Mouse (Mus musculus) liver, embryonic 15.5 days (tissue): ENCODE measurements around the gene Pacsin1. TPM values are rescaled to one million over a fixed set of nuclear protein-coding genes. Genes with fewer than 3 reads are reported as not detected.
"Not testable (repeated sequence)": the region's sequence is repeated elsewhere in the genome, so short reads cannot be mapped to it uniquely, and the experiment has no call there.

Source experiments
- ATAC-seq: fragments of 200-750 bp; cut with Nextera tagmentation; 2 replicates; pipeline ENCODE4 v1.8.0; 2017; ENCODE audit warnings: moderate number of reproducible peaks, mild to moderate bottlenecking, moderate library complexity; ENCODE audit not compliant: insufficient read depth
- H3K27ac ChIP-seq: fragments of 300-500 bp; sonication (generic); replicated peaks from 2 replicates; pipeline ENCODE4 v1.5.1; 2015; ENCODE audit warnings: mild to moderate bottlenecking, inconsistent platforms
- H3K27me3 ChIP-seq: fragments of 300-500 bp; sonication (generic); 2 replicates; pipeline ENCODE4 v1.6.1; 2015; ENCODE audit warnings: mild to moderate bottlenecking, inconsistent platforms
- H3K36me3 ChIP-seq: fragments of 300-500 bp; sonication (generic); replicated peaks from 2 replicates; pipeline ENCODE4 v1.6.1; 2015; ENCODE audit warnings: moderate library complexity, mild to moderate bottlenecking, inconsistent platforms
- H3K4me1 ChIP-seq: fragments of 300-500 bp; sonication (generic); replicated peaks from 2 replicates; pipeline ENCODE4 v1.6.1; 2015; ENCODE audit warnings: inconsistent platforms
- H3K4me2 ChIP-seq: fragments of 300-500 bp; sonication (generic); 2 replicates; pipeline ENCODE4 v1.6.1; 2015; ENCODE audit warnings: moderate library complexity, mild to moderate bottlenecking, inconsistent platforms
- H3K4me3 ChIP-seq: fragments of 300-500 bp; sonication (generic); replicated peaks from 2 replicates; pipeline ENCODE4 v1.5.1; 2015; ENCODE audit warnings: mild to moderate bottlenecking, inconsistent platforms
- H3K9ac ChIP-seq: fragments of 300-500 bp; sonication (generic); 2 replicates; pipeline ENCODE4 v1.6.1; 2015; ENCODE audit warnings: moderate library complexity, mild to moderate bottlenecking, inconsistent platforms
- H3K9me3 ChIP-seq: fragments of 300-500 bp; sonication (generic); replicated peaks from 2 replicates; pipeline ENCODE4 v1.6.1; 2016; ENCODE audit warnings: inconsistent platforms
- WGBS: fragments of 180-500 bp; shearing (Covaris S2); methylation state at CpG from one replicate; pipeline ENCODE4 v1.1.7; 2015; ENCODE audit warnings: mixed read lengths; ENCODE audit not compliant: insufficient replicate concordance; 5-methylcytosine and 5-hydroxymethylcytosine counted together
- polyA plus RNA-seq: library from polyadenylated mRNA; unstranded; fragments of >200 nt; fragmentation: Nextera tagmentation; extraction: Ambion mirVana; gene quantifications from 2 replicates; pipeline ENCODE4 v1.2.1, GENCODE M21; 2015

Pacsin1 gene
- polyA plus RNA-seq, 1 experiment from 2014 or later, result 0.13 TPM

GRCm38 (mm10) chr17:27623360-27624326, 31.7 kb upstream of the Pacsin1 start, which contains the start of gene Nudt3:
Gene Nudt3, minus strand, starts transcription at chr17:27623495.
- Histone ChIP-seq H3K27me3 (no peaks in the 10 kb centered on the region), H3K4me3 (peak within 1 kb of the TSS; percentile 93), H3K27ac (peak within 1 kb of the TSS; percentile 89), H3K4me1 (peaks cover 54% of the 10 kb centered on the region), H3K4me2 (peak within 1 kb of the TSS; percentile 97), H3K9ac (peak within 1 kb of the TSS; percentile 91), H3K9me3 (no peaks in the 10 kb centered on the region), H3K36me3 (0 out of 2 replicates have a peak, but pooled peaks cover 2% of the 10 kb centered on the region)
- WGBS, result 6% methylated on average over 91 of the region's 91 CpGs
- ATAC-seq, result peak; percentile 88

- 52% methylated on average over 7 of the region's 7 CpGs for WGBS
- Histone ChIP-seq H3K36me3 (peaks cover 18% of the 10 kb centered on the region), H3K27me3 (no peaks in the 10 kb centered on the region), H3K4me3 (no peak overlapping the region), H3K4me1 (peaks cover 44% of the 10 kb centered on the region), H3K9ac (no peak overlapping the region), H3K4me2 (no peak overlapping the region), H3K27ac (no peak overlapping the region), H3K9me3 (no peaks in the 10 kb centered on the region)
- ATAC-seq, result no peak
Observed at GRCm38 (mm10) chr17:27625455-27626251, 29.7 kb upstream of the Pacsin1 start.

- no peak overlapping the region for H3K4me3 ChIP-seq
- H3K4me2 ChIP-seq, result no peak overlapping the region
- H3K27me3 ChIP-seq, result no peaks in the 10 kb centered on the region
- H3K9ac ChIP-seq, result no peak overlapping the region
- no peak overlapping the region for H3K27ac ChIP-seq
- no peak for ATAC-seq
- H3K9me3 ChIP-seq, result no peaks in the 10 kb centered on the region
- peaks cover 29% of the 10 kb centered on the region for H3K36me3 ChIP-seq
- WGBS, result 58% methylated on average over 5 of the region's 5 CpGs
- H3K4me1 ChIP-seq, result peaks cover 42% of the 10 kb centered on the region
Observed at GRCm38 (mm10) chr17:27626681-27627080, 28.6 kb upstream of the Pacsin1 start.

- 25% methylated on average over 5 of the region's 5 CpGs for WGBS
- ATAC-seq, result no peak
- Histone ChIP-seq H3K36me3 (peaks cover 36% of the 10 kb centered on the region), H3K27me3 (no peaks in the 10 kb centered on the region), H3K4me3 (no peak overlapping the region), H3K4me2 (no peak overlapping the region), H3K27ac (no peak overlapping the region), H3K4me1 (peaks cover 44% of the 10 kb centered on the region), H3K9me3 (no peaks in the 10 kb centered on the region), H3K9ac (no peak overlapping the region)
Observed at GRCm38 (mm10) chr17:27627451-27627850, 27.9 kb upstream of the Pacsin1 start.

GRCm38 (mm10) chr17:27628376-27628775, 26.9 kb upstream of the Pacsin1 start:
- ATAC-seq, result no peak
- WGBS, result 71% methylated on average over 8 of the region's 8 CpGs
- H3K36me3 ChIP-seq, result peaks cover 46% of the 10 kb centered on the region
- no peak overlapping the region for H3K4me3 ChIP-seq
- H3K9ac ChIP-seq, result no peak overlapping the region
- H3K27me3 ChIP-seq, result no peaks in the 10 kb centered on the region
- no peak overlapping the region for H3K27ac ChIP-seq
- H3K4me1 ChIP-seq, result peaks cover 54% of the 10 kb centered on the region
- no peaks in the 10 kb centered on the region for H3K9me3 ChIP-seq
- H3K4me2 ChIP-seq, result no peak overlapping the region

GRCm38 (mm10) chr17:27629249-27630020, 25.9 kb upstream of the Pacsin1 start:
- peak; percentile 20; the same call in 1 of the 2 replicates for ATAC-seq
- H3K27ac ChIP-seq, result peak overlapping the region; percentile 35; the same call in 1 of the 2 replicates

GRCm38 (mm10) chr17:27634871-27635574, 20.3 kb upstream of the Pacsin1 start, which contains the start of gene RPS10-NUDT3:
Gene RPS10-NUDT3, minus strand, starts transcription at chr17:27635222.
- Histone ChIP-seq H3K4me1 (peaks cover 56% of the 10 kb centered on the region), H3K27me3 (no peaks in the 10 kb centered on the region), H3K36me3 (peaks cover 39% of the 10 kb centered on the region), H3K9ac (peak within 1 kb of the TSS; percentile 81), H3K9me3 (no peaks in the 10 kb centered on the region), H3K27ac (peak within 1 kb of the TSS; percentile 73), H3K4me3 (peak within 1 kb of the TSS; percentile 88), H3K4me2 (peak within 1 kb of the TSS; percentile 84)
- ATAC-seq, result peak; percentile 96
- WGBS, result under 1% methylated on average over 69 of the region's 72 CpGs

More at GRCm38 (mm10) chr17:27629249-27630020, 25.9 kb upstream of the Pacsin1 start:
- no peak overlapping the region for H3K4me2 ChIP-seq
- no peak overlapping the region for H3K9ac ChIP-seq
- no peak overlapping the region for H3K4me3 ChIP-seq
- H3K27me3 ChIP-seq, result no peaks in the 10 kb centered on the region
- peaks cover 55% of the 10 kb centered on the region for H3K4me1 ChIP-seq
- H3K36me3 ChIP-seq, result peaks cover 51% of the 10 kb centered on the region
- 64% methylated on average over 2 of the region's 2 CpGs for WGBS
- H3K9me3 ChIP-seq, result no peaks in the 10 kb centered on the region

GRCm38 (mm10) chr17:27635575-27635903, 19.8 kb upstream of the Pacsin1 start:
- Histone ChIP-seq H3K27ac (peak overlapping the region; percentile 66), H3K4me3 (peak overlapping the region; percentile 88), H3K4me2 (peak overlapping the region; percentile 84), H3K9ac (peak overlapping the region; percentile 46), H3K36me3 (peaks cover 34% of the 10 kb centered on the region), H3K4me1 (peaks cover 54% of the 10 kb centered on the region)
- not testable (repeated sequence) for ATAC-seq, H3K27me3 ChIP-seq, H3K9me3 ChIP-seq
- WGBS, result 24% methylated on average over 9 of the region's 9 CpGs

- WGBS, result 41% methylated on average over 18 of the region's 18 CpGs
- Histone ChIP-seq H3K27ac (peak within 1 kb of the TSS; percentile 66), H3K9ac (peak within 1 kb of the TSS; percentile 46), H3K4me2 (peak within 1 kb of the TSS; percentile 84), H3K36me3 (peaks cover 25% of the 10 kb centered on the region), H3K9me3 (no peaks in the 10 kb centered on the region), H3K27me3 (no peaks in the 10 kb centered on the region), H3K4me3 (peak within 1 kb of the TSS; percentile 88), H3K4me1 (peaks cover 47% of the 10 kb centered on the region)
- no peak for ATAC-seq
Observed at GRCm38 (mm10) chr17:27636132-27637020, 18.9 kb upstream of the Pacsin1 start, which contains the start of gene Rps10. Gene Rps10, minus strand, starts transcription at chr17:27636669.
